Mouse (Mus musculus): Measurements from ENCODE around the gene Ccl24. TPM values are rescaled to one million over a fixed set of nuclear protein-coding genes. Genes with fewer than 3 reads are reported as not detected.

Ccl24 gene
- polyA plus RNA-seq, 1 experiment from 2014 or later = 7.3 TPM

- peaks cover 36% of the 10 kb centered on the region for H3K4me1 ChIP-seq (ENCODE audit: control insufficient read depth, insufficient read depth, low read length)
- H3K36me3 ChIP-seq (ENCODE audit: control insufficient read depth, insufficient read depth) = no peaks in the 10 kb centered on the region
- ATAC-seq (replicated peaks; ENCODE audit: extremely low read depth, insufficient read depth, low FRiP score) = peak; percentile 11; the same call in 1 of the 2 replicates
- H3K4me3 ChIP-seq (ENCODE audit: low read length) = no peak overlapping the region
- H3K9me3 ChIP-seq (replicated peaks; ENCODE audit: control insufficient read depth, low read length) = 0 out of 2 replicates have a peak, but pooled peaks cover 3% of the 10 kb centered on the region
- 0 out of 2 replicates have a peak overlapping the region, but pooled peaks have one; percentile 11 for H3K4me2 ChIP-seq (ENCODE audit: low read depth, low read length)
- H3K27ac ChIP-seq (ENCODE audit: low read length) = peak overlapping the region; percentile 67
- peak overlapping the region; percentile 17; the same call in 1 of the 2 replicates for H3K9ac ChIP-seq (ENCODE audit: low read length)
- 29% methylated on average over 9 of the region's 9 CpGs for WGBS
- H3K27me3 ChIP-seq (ENCODE audit: control insufficient read depth, insufficient read depth, low read length) = no peaks in the 10 kb centered on the region
Measured at GRCm38 (mm10) chr5:135522111-135522722, 50.6 kb downstream of the Ccl24 start.

Other genes with a start within 250 kb of the Ccl24 start
- 0.11 TPM in 1 of 2 replicates, not detected in the other for gene Fkbp6, start 223.0 kb downstream of the Ccl24 start, polyA plus RNA-seq (2015; fragmentation: Nextera tagmentation; extraction: Ambion mirVana)
- not detected in 2 replicates for gene Trim50, start 219.8 kb downstream of the Ccl24 start, polyA plus RNA-seq (2015; fragmentation: Nextera tagmentation; extraction: Ambion mirVana)
- 21.2 and 23.3 TPM in 2 replicates for gene Nsun5, start 203.1 kb downstream of the Ccl24 start, polyA plus RNA-seq (2015; fragmentation: Nextera tagmentation; extraction: Ambion mirVana)
- gene Pom121, start 178.5 kb downstream of the Ccl24 start, polyA plus RNA-seq (2015; fragmentation: Nextera tagmentation; extraction: Ambion mirVana) = 7.4 and 7.6 TPM in 2 replicates
- gene Hip1, start 27.9 kb downstream of the Ccl24 start, polyA plus RNA-seq (2015; fragmentation: Nextera tagmentation; extraction: Ambion mirVana) = 20.3 and 23.5 TPM in 2 replicates
- gene Ccl26, start 9.5 kb downstream of the Ccl24 start, polyA plus RNA-seq (2015; fragmentation: Nextera tagmentation; extraction: Ambion mirVana) = not detected in 2 replicates
- 30.3 and 32.2 TPM in 2 replicates for gene Rhbdd2, start 59.6 kb upstream of the Ccl24 start, polyA plus RNA-seq (2015; fragmentation: Nextera tagmentation; extraction: Ambion mirVana)
- 52.6 and 56.7 TPM in 2 replicates for gene Por, start 97.0 kb upstream of the Ccl24 start, polyA plus RNA-seq (2015; fragmentation: Nextera tagmentation; extraction: Ambion mirVana)
- gene Tmem120a, start 171.4 kb upstream of the Ccl24 start, polyA plus RNA-seq (2015; fragmentation: Nextera tagmentation; extraction: Ambion mirVana) = 36.3 and 37.4 TPM in 2 replicates
- gene Styxl1, start 205.3 kb upstream of the Ccl24 start, polyA plus RNA-seq (2015; fragmentation: Nextera tagmentation; extraction: Ambion mirVana) = 0.15 and 0.56 TPM in 2 replicates
- gene Mdh2, start 205.4 kb upstream of the Ccl24 start, polyA plus RNA-seq (2015; fragmentation: Nextera tagmentation; extraction: Ambion mirVana) = 1,315 and 1,333 TPM in 2 replicates
- gene Srrm3, start 233.8 kb upstream of the Ccl24 start, polyA plus RNA-seq (2015; fragmentation: Nextera tagmentation; extraction: Ambion mirVana) = 0.07 and 0.09 TPM in 2 replicates

All from heart, embryonic 16.5 days (tissue).